Mouse (Mus musculus): ENCODE data around the gene Kif19a.

Kif19a gene

GRCm38 (mm10) chr11:114785892-114786291 lies 20.7 kb downstream of the Kif19a start:
- peak in 1 of 2 experiments; percentile 32 for DNase-seq

GRCm38 (mm10) chr11:114786326-114786725 lies 21.1 kb downstream of the Kif19a start:
- DNase-seq = peak; percentile 37 to 39

- DNase-seq = peak in 1 of 2 experiments; percentile 28
Observed at GRCm38 (mm10) chr11:114787611-114788010, 22.4 kb downstream of the Kif19a start.

- peak; percentile 93 to 96 for DNase-seq
Observed at GRCm38 (mm10) chr11:114789061-114789714, 24.0 kb downstream of the Kif19a start.

- no peak for DNase-seq
Observed at GRCm38 (mm10) chr11:114789716-114790115, 24.5 kb downstream of the Kif19a start.

- DNase-seq = no peak
Observed at GRCm38 (mm10) chr11:114790171-114790570, 25.0 kb downstream of the Kif19a start.

- DNase-seq = peak in 1 of 2 experiments; percentile 41
Observed at GRCm38 (mm10) chr11:114790841-114791240, 25.7 kb downstream of the Kif19a start.

GRCm38 (mm10) chr11:114791351-114791889 lies 26.2 kb downstream of the Kif19a start:
- DNase-seq = peak in 1 of 2 experiments; percentile 46

GRCm38 (mm10) chr11:114791891-114792411 lies 26.8 kb downstream of the Kif19a start:
- DNase-seq = peak; percentile 69 to 79

- peak in 1 of 2 experiments; percentile 34 for DNase-seq
Observed at GRCm38 (mm10) chr11:114792931-114793494, 27.8 kb downstream of the Kif19a start.

- peak in 1 of 2 experiments; percentile 51 for DNase-seq
Observed at GRCm38 (mm10) chr11:114793868-114794545, 28.8 kb downstream of the Kif19a start.

GRCm38 (mm10) chr11:114794691-114795090 lies 29.5 kb downstream of the Kif19a start:
- DNase-seq = no peak

GRCm38 (mm10) chr11:114795231-114795746 lies 30.1 kb downstream of the Kif19a start:
- peak; percentile 95 to 98 for DNase-seq

- peak; percentile 73 to 74 for DNase-seq
Observed at GRCm38 (mm10) chr11:114795848-114796322, 30.7 kb downstream of the Kif19a start, which contains the start of gene Btbd17. Btbd17 (minus strand) TSS chr11:114795945.

- no peak for DNase-seq
Observed at GRCm38 (mm10) chr11:114797176-114797575, 32.0 kb downstream of the Kif19a start.

GRCm38 (mm10) chr11:114797981-114798380 lies 32.8 kb downstream of the Kif19a start:
- no peak for DNase-seq

- no peak for DNase-seq
Observed at GRCm38 (mm10) chr11:114798624-114799023, 33.4 kb downstream of the Kif19a start, which contains the start of gene Gpr142. Gpr142 (plus strand) TSS chr11:114798924.

- DNase-seq = peak in 1 of 2 experiments; percentile 54
Observed at GRCm38 (mm10) chr11:114801906-114802305, 36.7 kb downstream of the Kif19a start.

GRCm38 (mm10) chr11:114802540-114803267 lies 37.5 kb downstream of the Kif19a start:
- no peak for DNase-seq

GRCm38 (mm10) chr11:114803990-114804389 lies 38.8 kb downstream of the Kif19a start:
- DNase-seq = no peak

- DNase-seq = no peak
Observed at GRCm38 (mm10) chr11:114807025-114807424, 41.8 kb downstream of the Kif19a start.

Measured in cerebellum, postnatal 14 days (tissue).